Mouse (Mus musculus) midbrain, embryonic 14.5 days (tissue): Measurements from ENCODE around the gene Rsph3b. TPM values are rescaled to one million over a fixed set of nuclear protein-coding genes. Genes with fewer than 3 reads are reported as not detected.
A peak's percentile ranks its signal among the peaks of the same experiment; 100 is the strongest.
"Not testable (repeated sequence)": the region's sequence is repeated elsewhere in the genome, so short reads cannot be mapped to it uniquely, and the experiment has no call there.

Source experiments
- ATAC-seq: fragments of 200-750 bp; cut with Nextera tagmentation; 2 replicates; pipeline ENCODE4 v1.8.0; 2017; ENCODE audit warnings: moderate number of reproducible peaks, moderate library complexity; ENCODE audit not compliant: low FRiP score, low TSS enrichment
- DNase-seq: peaks from one replicate; pipeline ENCODE4 v3.0.0-alpha.2; 2015
- H3K27ac ChIP-seq: fragments of 300-500 bp; sonication (generic); replicated peaks from 2 replicates; pipeline ENCODE4 v1.5.1; 2014; ENCODE audit warnings: mild to moderate bottlenecking, low read depth, low read length, moderate library complexity
- H3K27me3 ChIP-seq: fragments of 300-500 bp; sonication (generic); 2 replicates; pipeline ENCODE4 v1.6.1; 2014; ENCODE audit warnings: low read length, control low read depth, mixed read lengths; ENCODE audit not compliant: control insufficient read depth, insufficient read depth
- H3K36me3 ChIP-seq: fragments of 300-500 bp; sonication (generic); 2 replicates; pipeline ENCODE4 v1.6.1; 2014; ENCODE audit warnings: low read length, control low read depth; ENCODE audit not compliant: control insufficient read depth, insufficient read depth
- H3K4me1 ChIP-seq: fragments of 300-500 bp; sonication (generic); 2 replicates; pipeline ENCODE4 v1.6.1; 2014; ENCODE audit warnings: mild to moderate bottlenecking, antibody characterized with exemption, low read length, control low read depth; ENCODE audit not compliant: control insufficient read depth, insufficient read depth
- H3K4me2 ChIP-seq: fragments of 300-500 bp; sonication (generic); 2 replicates; pipeline ENCODE4 v1.6.1; 2014; ENCODE audit warnings: mild to moderate bottlenecking, low read length, moderate library complexity
- H3K4me3 ChIP-seq: fragments of 300-500 bp; sonication (generic); replicated peaks from 2 replicates; pipeline ENCODE4 v1.5.1; 2014; ENCODE audit warnings: low read depth, low read length
- H3K9ac ChIP-seq: fragments of 300-500 bp; sonication (generic); replicated peaks from 2 replicates; pipeline ENCODE4 v1.6.1; 2014; ENCODE audit warnings: mild to moderate bottlenecking, low read length, moderate library complexity
- H3K9me3 ChIP-seq: fragments of 300-500 bp; sonication (generic); 2 replicates; pipeline ENCODE4 v1.6.1; 2016; ENCODE audit warnings: low read length, control low read depth, mixed read lengths; ENCODE audit not compliant: control insufficient read depth
- WGBS: fragments of 180-500 bp; shearing (Covaris S2); extraction: QIAGEN DNeasy Blood & Tissue Kit; methylation state at CpG from one replicate; pipeline ENCODE4 v1.1.7; 2014; 5-methylcytosine and 5-hydroxymethylcytosine counted together
- polyA plus RNA-seq: library from polyadenylated mRNA; unstranded; fragments of >200 nt; fragmentation: Nextera tagmentation; extraction: Ambion mirVana; gene quantifications from 2 replicates; pipeline ENCODE4 v1.2.1, GENCODE M21; 2014

Gene Rsph3b
- polyA plus RNA-seq, result 53.3 and 55.9 TPM in 2 replicates

DNA sequence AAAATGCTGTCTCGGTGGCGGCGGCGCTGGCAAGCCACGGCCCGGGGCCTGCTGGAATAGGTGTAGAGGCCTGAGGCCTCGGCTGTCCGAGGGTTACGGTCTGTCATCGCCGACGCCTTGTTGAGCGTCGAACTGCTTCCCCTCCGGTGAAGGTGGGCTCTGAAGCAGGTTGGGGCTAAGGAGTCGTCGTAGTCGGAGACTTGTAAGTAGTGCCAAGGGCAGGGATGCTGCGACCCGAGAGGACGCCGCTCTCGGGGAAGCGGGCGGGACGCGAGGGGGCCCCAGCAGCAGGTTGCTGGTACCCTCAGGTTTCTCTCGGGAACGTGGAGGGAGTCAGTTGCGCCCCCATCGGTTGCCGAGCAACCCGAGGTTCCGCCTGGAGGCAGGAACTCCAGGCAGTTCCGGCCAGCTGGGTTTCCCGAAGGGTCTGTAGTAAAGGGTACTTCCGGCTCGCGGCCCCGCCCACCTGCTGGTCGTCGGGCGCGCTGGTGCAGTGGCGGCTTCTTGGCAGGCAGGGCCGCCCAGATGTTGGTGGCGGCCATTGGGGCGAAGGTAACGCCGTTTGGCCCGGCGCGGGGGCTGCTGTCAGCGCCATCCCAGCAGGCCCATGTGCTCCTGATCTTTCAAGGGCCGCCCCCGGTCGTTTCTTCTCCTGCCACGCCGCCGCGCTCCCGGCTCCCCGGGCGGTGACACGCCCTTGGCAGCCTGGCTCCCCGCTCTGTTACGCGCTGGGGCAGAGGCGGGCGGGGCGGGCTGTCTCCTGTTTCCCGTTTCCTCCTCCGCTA, at the start of gene Rsph3b:
TSS of gene Rsph3b (minus strand) at position 699 of the 785 bp plus-strand sequence.
- DNase-seq, result peak; percentile 90
- H3K4me1 ChIP-seq, H3K9me3 ChIP-seq, H3K36me3 ChIP-seq, H3K27me3 ChIP-seq: not testable (repeated sequence)
- ATAC-seq, result peak; percentile 96
- H3K27ac ChIP-seq, result peak within 1 kb of the TSS; percentile 80
- H3K4me2 ChIP-seq, result peak within 1 kb of the TSS; percentile 60
- peak within 1 kb of the TSS; percentile 51 for H3K4me3 ChIP-seq
- peak within 1 kb of the TSS; percentile 54 for H3K9ac ChIP-seq
- WGBS, result 0% methylated on average over 68 of the region's 73 CpGs

DNA sequence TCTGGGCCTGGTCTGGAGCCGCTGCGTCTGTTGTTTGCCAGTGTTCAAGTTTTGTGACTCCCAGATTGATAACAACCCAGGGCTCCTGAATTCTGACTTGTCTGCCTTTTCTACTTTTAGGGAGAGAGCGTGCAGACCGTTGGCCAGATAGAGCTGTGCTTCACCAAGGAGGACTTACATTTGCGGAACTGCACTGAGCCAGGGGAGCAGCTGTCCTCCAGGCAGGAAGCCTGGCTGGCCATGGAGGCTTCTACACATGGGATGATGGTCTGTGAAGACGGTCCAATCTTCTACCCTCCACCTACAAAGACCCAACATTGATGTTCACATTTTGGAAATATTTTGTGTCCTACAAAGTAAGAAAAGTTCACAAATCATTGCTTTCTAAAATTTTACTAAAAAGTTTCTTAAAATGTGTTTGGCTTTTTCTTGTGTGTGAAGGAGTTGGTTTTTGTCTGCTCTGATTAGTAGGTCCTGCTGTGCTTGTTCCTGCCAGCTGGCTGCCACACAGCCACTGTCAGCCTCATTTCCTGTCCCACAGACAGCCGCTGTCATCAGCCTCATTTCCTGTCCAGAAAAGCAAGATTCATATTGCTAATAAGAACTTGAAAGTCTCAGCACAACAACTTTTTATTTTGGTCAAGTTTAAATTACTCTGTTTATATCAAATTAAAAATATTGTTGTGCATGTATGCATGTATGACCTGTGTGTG, 49.5 kb upstream of the Rsph3b start:
- H3K4me1 ChIP-seq, H3K4me3 ChIP-seq, H3K27me3 ChIP-seq, H3K4me2 ChIP-seq, H3K36me3 ChIP-seq, DNase-seq, H3K9ac ChIP-seq, ATAC-seq, H3K9me3 ChIP-seq, H3K27ac ChIP-seq: not testable (repeated sequence)
- 100% methylated on average over 1 of the region's 7 CpGs for WGBS

DNA sequence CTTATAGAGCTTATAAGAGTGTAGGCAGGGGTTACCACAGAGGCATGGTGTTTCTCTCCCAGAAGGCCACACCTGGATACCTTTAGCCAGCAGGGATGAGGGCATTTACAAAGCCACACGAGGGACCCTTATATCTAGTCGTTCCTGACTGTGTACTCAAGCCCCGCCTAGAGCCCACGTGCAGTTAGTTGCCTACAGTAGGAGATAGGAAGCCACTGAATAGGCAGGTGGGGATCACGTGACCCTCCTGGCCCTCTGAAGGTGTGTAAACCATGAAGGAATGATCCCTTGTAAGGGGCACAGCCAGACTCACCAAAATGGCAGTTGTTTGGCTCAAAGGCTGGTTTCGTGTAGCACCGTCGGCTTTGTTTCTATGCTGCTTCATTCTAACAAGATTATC, 48.3 kb upstream of the Rsph3b start:
- not testable (repeated sequence) for H3K36me3 ChIP-seq, H3K9me3 ChIP-seq, H3K27me3 ChIP-seq, H3K4me2 ChIP-seq, H3K27ac ChIP-seq, H3K4me1 ChIP-seq, H3K9ac ChIP-seq, DNase-seq, ATAC-seq, H3K4me3 ChIP-seq
- WGBS, result 86% methylated on average over 8 of the region's 8 CpGs

DNA sequence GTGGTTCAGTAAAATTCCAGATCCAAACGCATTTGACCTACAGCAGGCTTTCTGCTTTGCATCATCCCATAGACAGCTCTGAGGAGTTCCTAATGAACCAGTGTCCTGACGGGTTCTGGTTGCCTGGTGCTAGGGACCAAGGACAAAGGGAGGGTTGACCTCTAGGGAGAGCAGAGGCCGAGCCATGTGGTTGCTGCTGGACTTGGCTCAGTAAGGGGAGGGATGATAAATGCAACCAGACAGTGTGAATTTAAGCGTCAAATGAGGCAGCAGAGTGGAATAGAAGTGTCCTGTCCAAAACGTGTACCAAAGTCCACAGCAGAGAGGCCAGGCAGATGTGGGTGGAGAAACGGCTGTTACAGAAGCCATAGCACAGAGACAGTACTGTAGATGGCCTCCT, 47.0 kb upstream of the Rsph3b start:
- not testable (repeated sequence) for H3K4me1 ChIP-seq, H3K9ac ChIP-seq, H3K4me3 ChIP-seq, DNase-seq, ATAC-seq, H3K4me2 ChIP-seq, H3K27me3 ChIP-seq, H3K27ac ChIP-seq, H3K9me3 ChIP-seq, H3K36me3 ChIP-seq
- WGBS, result no CpG with 5 or more reads among the region's 6 CpGs

DNA sequence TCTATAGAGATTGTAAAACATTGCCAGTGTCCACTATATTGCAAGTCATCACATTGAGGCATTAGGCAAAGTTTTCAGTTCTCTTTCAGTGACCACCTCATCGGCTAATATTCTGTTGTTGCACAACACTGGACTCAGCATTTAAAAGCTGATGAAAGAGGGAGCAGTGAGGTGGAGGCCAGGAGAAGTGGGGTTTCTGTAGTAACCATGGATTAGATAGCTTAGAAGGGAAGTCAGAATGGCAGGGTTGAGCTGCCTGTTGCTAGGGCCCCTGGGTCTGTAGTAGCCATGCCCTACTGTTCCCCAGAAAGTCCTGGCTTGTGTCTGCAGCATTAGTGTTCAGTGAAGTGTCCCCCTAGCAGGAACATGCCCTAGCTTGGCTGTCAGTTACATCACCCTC, 37.6 kb upstream of the Rsph3b start:
- not testable (repeated sequence) for H3K4me1 ChIP-seq, H3K9me3 ChIP-seq, H3K4me2 ChIP-seq, DNase-seq, H3K9ac ChIP-seq, H3K27ac ChIP-seq, H3K27me3 ChIP-seq, ATAC-seq, H3K4me3 ChIP-seq, H3K36me3 ChIP-seq
- 100% methylated on average over 1 of the region's 1 CpGs for WGBS

DNA sequence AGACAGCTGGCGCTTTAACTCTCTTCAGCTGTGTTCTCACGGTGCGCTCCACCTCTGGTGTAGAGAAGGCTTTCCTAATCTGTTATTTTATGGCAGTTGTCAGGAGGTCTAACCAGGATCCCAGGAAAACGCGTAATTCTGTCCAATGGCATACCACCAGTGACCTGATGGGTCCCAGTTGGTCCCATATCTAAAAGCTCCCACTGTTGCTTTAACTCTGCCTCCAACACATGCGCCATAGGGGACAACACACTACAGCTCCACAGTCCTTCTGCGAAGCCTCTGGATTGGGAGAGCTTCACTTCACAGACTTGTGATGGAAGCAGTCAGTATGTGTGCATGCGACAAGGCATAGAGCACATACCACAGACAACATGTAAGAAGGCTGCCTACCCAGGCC, 31.7 kb upstream of the Rsph3b start:
- not testable (repeated sequence) for H3K4me1 ChIP-seq, DNase-seq, H3K36me3 ChIP-seq, H3K4me2 ChIP-seq, H3K27ac ChIP-seq, H3K27me3 ChIP-seq, H3K9ac ChIP-seq, ATAC-seq, H3K4me3 ChIP-seq, H3K9me3 ChIP-seq
- 94% methylated on average over 5 of the region's 8 CpGs for WGBS

DNA sequence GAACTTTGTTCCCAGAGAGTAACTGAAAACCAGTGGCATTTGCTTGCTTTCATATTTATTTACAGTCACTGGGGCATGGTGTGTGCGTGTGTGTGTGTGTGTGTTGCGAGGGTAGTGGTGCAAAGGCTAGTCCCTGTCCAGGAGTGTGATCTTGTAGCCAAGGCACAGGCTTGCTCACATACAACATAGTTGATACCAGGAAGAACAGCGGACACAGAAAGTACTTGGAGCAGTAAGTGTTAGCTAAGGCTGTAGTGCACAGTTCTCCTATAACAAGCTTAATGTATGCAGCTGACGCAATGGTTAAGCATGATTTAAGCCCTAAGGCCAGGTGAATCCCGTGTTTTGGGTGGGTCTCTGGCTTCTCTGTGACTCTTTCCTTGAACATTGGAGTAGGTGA, 30.9 kb upstream of the Rsph3b start:
- peak; percentile 1 for DNase-seq
- H3K9me3 ChIP-seq, H3K4me1 ChIP-seq, H3K9ac ChIP-seq, H3K36me3 ChIP-seq, H3K27ac ChIP-seq, H3K27me3 ChIP-seq: not testable (repeated sequence)
- WGBS, result 13% methylated on average over 4 of the region's 5 CpGs
- peak overlapping the region; percentile 43 for H3K4me3 ChIP-seq
- ATAC-seq, result 0 out of 2 replicates have a peak, but pooled peaks have one; percentile 9
- H3K4me2 ChIP-seq, result peak overlapping the region; percentile 59

DNA sequence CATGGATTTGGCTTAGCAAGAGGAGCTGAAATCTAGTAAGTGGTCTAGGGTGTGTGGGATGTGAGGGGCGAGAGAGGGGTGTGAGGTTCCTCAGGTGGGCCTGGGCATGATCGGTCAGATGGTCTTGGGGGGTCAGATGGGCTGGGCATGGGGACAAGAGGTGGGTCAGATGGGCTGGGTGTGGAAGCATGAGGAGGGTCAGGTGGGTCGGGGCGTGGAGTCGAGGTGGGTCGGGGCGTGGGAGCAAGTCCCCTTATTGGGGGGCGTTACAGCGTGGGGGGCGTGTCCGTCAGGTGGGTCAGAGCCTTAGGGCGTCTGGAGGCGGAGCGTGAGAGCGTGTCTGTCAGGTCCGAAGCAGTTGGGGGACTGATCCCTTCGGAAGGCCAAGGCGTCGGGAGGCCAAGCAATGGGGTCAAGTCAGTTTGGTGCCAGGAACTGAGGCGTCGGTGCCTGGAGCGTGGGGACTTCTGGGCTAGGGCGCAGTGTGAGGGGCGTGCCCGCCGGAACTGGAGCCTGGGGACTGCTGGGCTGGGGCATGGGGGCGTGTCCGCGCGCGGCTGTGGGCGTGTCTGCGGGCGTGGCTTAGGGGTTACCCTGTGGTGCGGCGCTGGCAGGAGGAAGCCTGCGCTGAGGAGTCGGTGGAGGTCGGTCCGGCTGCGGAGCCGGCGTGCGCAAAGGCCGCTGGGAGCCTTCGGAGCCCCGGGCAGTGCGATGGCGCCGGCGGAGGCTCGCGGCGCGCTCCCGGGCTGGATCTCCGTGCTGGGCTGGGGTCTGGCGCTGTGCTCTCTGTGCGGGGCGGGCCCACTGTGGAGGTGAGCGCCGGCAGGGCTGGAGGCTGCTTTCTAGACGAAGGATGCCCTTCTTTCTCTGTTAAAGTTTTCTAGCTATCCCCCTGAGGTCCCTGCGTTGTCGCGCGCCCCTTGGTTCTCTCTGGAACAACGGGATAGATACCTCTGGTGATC, 30.1 kb upstream of the Rsph3b start, which contains the start of gene Gm49721:
TSS of gene Gm49721 (plus strand) at position 618 of the 962 bp plus-strand sequence.
- Histone ChIP-seq H3K4me2 (peak within 1 kb of the TSS; percentile 59), H3K9ac (peak within 1 kb of the TSS; percentile 44; the same call in 1 of the 2 replicates), H3K4me3 (peak within 1 kb of the TSS; percentile 43)
- H3K9me3 ChIP-seq, H3K4me1 ChIP-seq, H3K27ac ChIP-seq, H3K27me3 ChIP-seq, H3K36me3 ChIP-seq: not testable (repeated sequence)
- peak; percentile 97 for ATAC-seq
- peak; percentile 44 for DNase-seq
- under 1% methylated on average over 26 of the region's 68 CpGs for WGBS
